Mouse (Mus musculus): ENCODE data around the gene Ppip5k1. TPM values are rescaled to one million over a fixed set of nuclear protein-coding genes. Genes with fewer than 3 reads are reported as not detected.

Gene Ppip5k1
- polyA plus RNA-seq, 1 experiment from 2014 or later, result 10.1 TPM

GRCm38 (mm10) chr2:121359461-121359860 is 4.3 kb upstream of the Ppip5k1 start:
- Histone ChIP-seq H3K36me3 (ENCODE audit: control insufficient read depth, insufficient read depth, low read length) (no peaks in the 10 kb centered on the region), H3K9me3 (replicated peaks; ENCODE audit: control insufficient read depth, low read length) (no peaks in the 10 kb centered on the region), H3K27me3 (replicated peaks; ENCODE audit: control insufficient read depth, insufficient read depth, low read length) (peaks cover 13% of the 10 kb centered on the region), H3K4me1 (ENCODE audit: control insufficient read depth, insufficient read depth, low read length) (peaks cover 2% of the 10 kb centered on the region; the same call in 1 of the 2 replicates), H3K9ac (ENCODE audit: low read length) (no peak overlapping the region), H3K4me2 (ENCODE audit: low read length) (no peak overlapping the region), H3K4me3 (ENCODE audit: low read depth, low read length) (no peak overlapping the region), H3K27ac (ENCODE audit: low read depth, low read length) (no peak overlapping the region)
- DNase-seq (ENCODE audit: low spot score), result no peak
- no peak for ATAC-seq
- WGBS, result 50% methylated on average over 4 of the region's 4 CpGs

GRCm38 (mm10) chr2:121358381-121358780 is 3.2 kb upstream of the Ppip5k1 start:
- Histone ChIP-seq H3K4me3 (ENCODE audit: low read depth, low read length) (peak overlapping the region; percentile 32), H3K9ac (ENCODE audit: low read length) (peak overlapping the region; percentile 60), H3K36me3 (ENCODE audit: control insufficient read depth, insufficient read depth, low read length) (no peaks in the 10 kb centered on the region), H3K9me3 (replicated peaks; ENCODE audit: control insufficient read depth, low read length) (no peaks in the 10 kb centered on the region), H3K27ac (ENCODE audit: low read depth, low read length) (no peak overlapping the region), H3K4me1 (ENCODE audit: control insufficient read depth, insufficient read depth, low read length) (peaks cover 5% of the 10 kb centered on the region), H3K27me3 (replicated peaks; ENCODE audit: control insufficient read depth, insufficient read depth, low read length) (peaks cover 13% of the 10 kb centered on the region), H3K4me2 (ENCODE audit: low read length) (peak overlapping the region; percentile 54)
- ATAC-seq, result peak; percentile 51; the same call in 1 of the 2 replicates
- peak; percentile 62 for DNase-seq (ENCODE audit: low spot score)
- WGBS, result under 1% methylated on average over 16 of the region's 16 CpGs

GRCm38 (mm10) chr2:121357961-121358360 is 2.8 kb upstream of the Ppip5k1 start:
- DNase-seq (ENCODE audit: low spot score), result no peak
- Histone ChIP-seq H3K27ac (ENCODE audit: low read depth, low read length) (no peak overlapping the region), H3K4me2 (ENCODE audit: low read length) (peak overlapping the region; percentile 54), H3K27me3 (replicated peaks; ENCODE audit: control insufficient read depth, insufficient read depth, low read length) (peaks cover 13% of the 10 kb centered on the region), H3K36me3 (ENCODE audit: control insufficient read depth, insufficient read depth, low read length) (no peaks in the 10 kb centered on the region), H3K9ac (ENCODE audit: low read length) (peak overlapping the region; percentile 60), H3K4me3 (ENCODE audit: low read depth, low read length) (peak overlapping the region; percentile 32), H3K9me3 (replicated peaks; ENCODE audit: control insufficient read depth, low read length) (no peaks in the 10 kb centered on the region), H3K4me1 (ENCODE audit: control insufficient read depth, insufficient read depth, low read length) (peaks cover 5% of the 10 kb centered on the region)
- 3% methylated on average over 4 of the region's 4 CpGs for WGBS
- ATAC-seq, result no peak

- Histone ChIP-seq H3K27me3 (replicated peaks; ENCODE audit: control insufficient read depth, insufficient read depth, low read length) (peaks cover 13% of the 10 kb centered on the region), H3K4me2 (ENCODE audit: low read length) (peak within 1 kb of the TSS; percentile 54), H3K4me1 (ENCODE audit: control insufficient read depth, insufficient read depth, low read length) (peaks cover 5% of the 10 kb centered on the region), H3K27ac (ENCODE audit: low read depth, low read length) (no peak within 1 kb of the TSS), H3K9me3 (replicated peaks; ENCODE audit: control insufficient read depth, low read length) (no peaks in the 10 kb centered on the region), H3K9ac (ENCODE audit: low read length) (peak within 1 kb of the TSS; percentile 60), H3K36me3 (ENCODE audit: control insufficient read depth, insufficient read depth, low read length) (no peaks in the 10 kb centered on the region), H3K4me3 (ENCODE audit: low read depth, low read length) (peak within 1 kb of the TSS; percentile 32)
- 68% methylated on average over 5 of the region's 5 CpGs for WGBS
- ATAC-seq (no peak), DNase-seq (ENCODE audit: low spot score) (no peak)
Measured at GRCm38 (mm10) chr2:121357494-121357893, 2.3 kb upstream of the Ppip5k1 start, which contains the start of gene Ckmt1. Ckmt1 (plus strand) TSS chr2:121357714.

GRCm38 (mm10) chr2:121354378-121354777 is 818 bp downstream of the Ppip5k1 start:
- ATAC-seq (no peak), DNase-seq (ENCODE audit: low spot score) (no peak)
- Histone ChIP-seq H3K4me3 (ENCODE audit: low read depth, low read length) (peak overlapping the region; percentile 66), H3K4me2 (ENCODE audit: low read length) (peak overlapping the region; percentile 81), H3K27me3 (replicated peaks; ENCODE audit: control insufficient read depth, insufficient read depth, low read length) (peaks cover 13% of the 10 kb centered on the region), H3K9me3 (replicated peaks; ENCODE audit: control insufficient read depth, low read length) (no peaks in the 10 kb centered on the region), H3K27ac (ENCODE audit: low read depth, low read length) (peak overlapping the region; percentile 70; the same call in 1 of the 2 replicates), H3K9ac (ENCODE audit: low read length) (peak overlapping the region; percentile 78), H3K4me1 (ENCODE audit: control insufficient read depth, insufficient read depth, low read length) (peaks cover 5% of the 10 kb centered on the region), H3K36me3 (ENCODE audit: control insufficient read depth, insufficient read depth, low read length) (peaks cover 4% of the 10 kb centered on the region; the same call in 1 of the 2 replicates)
- WGBS, result 4% methylated on average over 6 of the region's 6 CpGs

GRCm38 (mm10) chr2:121353156-121353555 is 2.0 kb downstream of the Ppip5k1 start:
- no peak overlapping the region for H3K4me2 ChIP-seq (ENCODE audit: low read length)
- H3K9me3 ChIP-seq (replicated peaks; ENCODE audit: control insufficient read depth, low read length), result no peaks in the 10 kb centered on the region
- H3K27ac ChIP-seq (ENCODE audit: low read depth, low read length), result no peak overlapping the region
- DNase-seq (ENCODE audit: low spot score) (no peak), ATAC-seq (no peak)
- H3K4me3 ChIP-seq (ENCODE audit: low read depth, low read length), result no peak overlapping the region
- WGBS, result 78% methylated on average over 8 of the region's 8 CpGs
- peaks cover 4% of the 10 kb centered on the region; the same call in 1 of the 2 replicates for H3K4me1 ChIP-seq (ENCODE audit: control insufficient read depth, insufficient read depth, low read length)
- H3K27me3 ChIP-seq (replicated peaks; ENCODE audit: control insufficient read depth, insufficient read depth, low read length), result peaks cover 8% of the 10 kb centered on the region
- H3K9ac ChIP-seq (ENCODE audit: low read length), result no peak overlapping the region
- H3K36me3 ChIP-seq (ENCODE audit: control insufficient read depth, insufficient read depth, low read length), result peaks cover 5% of the 10 kb centered on the region; the same call in 1 of the 2 replicates

- no peaks in the 10 kb centered on the region for H3K9me3 ChIP-seq (replicated peaks; ENCODE audit: control insufficient read depth, low read length)
- H3K4me2 ChIP-seq (ENCODE audit: low read length), result no peak overlapping the region
- H3K27me3 ChIP-seq (replicated peaks; ENCODE audit: control insufficient read depth, insufficient read depth, low read length), result no peaks in the 10 kb centered on the region
- DNase-seq (ENCODE audit: low spot score) (no peak), ATAC-seq (no peak)
- no peak overlapping the region for H3K27ac ChIP-seq (ENCODE audit: low read depth, low read length)
- no peaks in the 10 kb centered on the region for H3K4me1 ChIP-seq (ENCODE audit: control insufficient read depth, insufficient read depth, low read length)
- H3K4me3 ChIP-seq (ENCODE audit: low read depth, low read length), result no peak overlapping the region
- peaks cover 7% of the 10 kb centered on the region; the same call in 1 of the 2 replicates for H3K36me3 ChIP-seq (ENCODE audit: control insufficient read depth, insufficient read depth, low read length)
- H3K9ac ChIP-seq (ENCODE audit: low read length), result no peak overlapping the region
Measured at GRCm38 (mm10) chr2:121339057-121339456, 16.1 kb downstream of the Ppip5k1 start.

GRCm38 (mm10) chr2:121329492-121329891 is 25.7 kb downstream of the Ppip5k1 start:
- Histone ChIP-seq H3K4me1 (ENCODE audit: control insufficient read depth, insufficient read depth, low read length) (no peaks in the 10 kb centered on the region), H3K4me3 (ENCODE audit: low read depth, low read length) (no peak overlapping the region), H3K27ac (ENCODE audit: low read depth, low read length) (no peak overlapping the region), H3K36me3 (ENCODE audit: control insufficient read depth, insufficient read depth, low read length) (0 out of 2 replicates have a peak, but pooled peaks cover 12% of the 10 kb centered on the region), H3K27me3 (replicated peaks; ENCODE audit: control insufficient read depth, insufficient read depth, low read length) (no peaks in the 10 kb centered on the region), H3K4me2 (ENCODE audit: low read length) (no peak overlapping the region), H3K9me3 (replicated peaks; ENCODE audit: control insufficient read depth, low read length) (no peaks in the 10 kb centered on the region), H3K9ac (ENCODE audit: low read length) (no peak overlapping the region)
- ATAC-seq, result no peak
- DNase-seq (ENCODE audit: low spot score), result no peak
- 97% methylated on average over 2 of the region's 2 CpGs for WGBS

- H3K9me3 ChIP-seq (replicated peaks; ENCODE audit: control insufficient read depth, low read length), result no peaks in the 10 kb centered on the region
- no peak overlapping the region for H3K4me2 ChIP-seq (ENCODE audit: low read length)
- ATAC-seq, result no peak
- DNase-seq (ENCODE audit: low spot score), result no peak
- no peak overlapping the region for H3K4me3 ChIP-seq (ENCODE audit: low read depth, low read length)
- no peaks in the 10 kb centered on the region for H3K27me3 ChIP-seq (replicated peaks; ENCODE audit: control insufficient read depth, insufficient read depth, low read length)
- no peak overlapping the region for H3K27ac ChIP-seq (ENCODE audit: low read depth, low read length)
- 87% methylated on average over 10 of the region's 10 CpGs for WGBS
- no peak overlapping the region for H3K9ac ChIP-seq (ENCODE audit: low read length)
- H3K36me3 ChIP-seq (ENCODE audit: control insufficient read depth, insufficient read depth, low read length), result peaks cover 15% of the 10 kb centered on the region; the same call in 1 of the 2 replicates
- no peaks in the 10 kb centered on the region for H3K4me1 ChIP-seq (ENCODE audit: control insufficient read depth, insufficient read depth, low read length)
Measured at GRCm38 (mm10) chr2:121323693-121324470, 31.3 kb downstream of the Ppip5k1 start.

Measured in forebrain, embryonic 14.5 days (tissue).